Mouse (Mus musculus) MEL (cell line): ENCODE data around the gene Fchsd2. TPM values are rescaled to one million over a fixed set of nuclear protein-coding genes. Genes with fewer than 3 reads are reported as not detected.

Experiments
- DNase-seq: peaks from one replicate; pipeline ENCODE4 v3.0.0; 2011; ENCODE audit warnings: low read depth, low spot score
- H3K27ac ChIP-seq: 2 replicates; pipeline ENCODE4 v1.5.1; 2012; ENCODE audit warnings: low read depth, mild to moderate bottlenecking, control low read depth, low read length, moderate library complexity; ENCODE audit not compliant: control insufficient read depth
- H3K27me3 ChIP-seq, 2 experiments: fragments of 150-350 bp in 1 of 2; sonication (generic) in 1 of 2; 2 replicates each; pipeline ENCODE4 v1.6.1; 2012; ENCODE audit warnings: low read length in 2 of 2, mild to moderate bottlenecking in 2 of 2, improper control_type of control experiment in 1 of 2, moderate library complexity in 1 of 2; ENCODE audit not compliant: insufficient read depth in 2 of 2, control insufficient read depth in 1 of 2
- H3K36me3 ChIP-seq, 2 experiments: 2 replicates each; pipeline ENCODE4 v1.6.1; 2012 to 2014; ENCODE audit warnings: low read length in 2 of 2, improper control_type of control experiment in 1 of 2, inconsistent platforms in 1 of 2, mild to moderate bottlenecking in 1 of 2; ENCODE audit not compliant: insufficient read depth in 2 of 2, control insufficient read depth in 1 of 2
- H3K4me1 ChIP-seq, 2 experiments: fragments of 150-350 bp in 1 of 2; sonication (generic) in 1 of 2; 2 replicates each; pipeline ENCODE4 v1.6.1; 2012; ENCODE audit warnings: low read length in 2 of 2, improper control_type of control experiment in 1 of 2, mild to moderate bottlenecking in 1 of 2; ENCODE audit not compliant: insufficient read depth in 2 of 2, control insufficient read depth in 1 of 2
- H3K4me3 ChIP-seq, 2 experiments: fragments of 150-350 bp in 1 of 2; sonication (generic) in 1 of 2; 2 replicates each; pipeline ENCODE4 v1.5.1; 2012; ENCODE audit warnings: low read depth in 2 of 2, low read length in 2 of 2, mild to moderate bottlenecking in 2 of 2, moderate library complexity in 2 of 2, control low read depth in 1 of 2, improper control_type of control experiment in 1 of 2; ENCODE audit not compliant: control insufficient read depth in 1 of 2, insufficient read depth in 1 of 2
- H3K79me2 ChIP-seq: 2 replicates; pipeline ENCODE4 v1.6.1; 2012; ENCODE audit warnings: mild to moderate bottlenecking, low read length, moderate library complexity; ENCODE audit not compliant: control insufficient read depth, poor library complexity, insufficient read depth
- H3K9ac ChIP-seq: 2 replicates; pipeline ENCODE4 v1.6.1; 2012; ENCODE audit warnings: low read depth, mild to moderate bottlenecking, control low read depth, low read length, moderate library complexity; ENCODE audit not compliant: control insufficient read depth, poor library complexity, severe bottlenecking
- H3K9me3 ChIP-seq: fragments of 150-350 bp; sonication (generic); replicated peaks from 2 replicates; pipeline ENCODE4 v1.6.1; 2012; ENCODE audit warnings: mild to moderate bottlenecking, low read length, improper control_type of control experiment, moderate library complexity; ENCODE audit not compliant: insufficient read depth
- CHD2 ChIP-seq: IDR thresholded peaks from 2 replicates; pipeline ENCODE4 v1.6.1; 2011; ENCODE audit warnings: low read length, improper control_type of control experiment
- CTCF ChIP-seq, 3 experiments: IDR thresholded peaks in 2 of 3; conservative IDR thresholded peaks in 1 of 3; 2 replicates each; pipeline ENCODE4 v1.5.1; 2011 to 2012; ENCODE audit warnings: low read length in 3 of 3, low read depth in 2 of 3, mild to moderate bottlenecking in 2 of 3, improper control_type of control experiment in 1 of 3, inconsistent platforms in 1 of 3, mixed read lengths in 1 of 3, moderate library complexity in 1 of 3; ENCODE audit not compliant: control insufficient read depth in 1 of 3, insufficient read depth in 1 of 3, poor library complexity in 1 of 3, severe bottlenecking in 1 of 3
- E2F4 ChIP-seq: IDR thresholded peaks from 2 replicates; pipeline ENCODE4 v1.6.1; 2011; ENCODE audit warnings: low read depth, low read length, improper control_type of control experiment, borderline replicate concordance
- ELF1 ChIP-seq: IDR thresholded peaks from 2 replicates; pipeline ENCODE4 v1.6.1; 2014; ENCODE audit warnings: low read depth, mild to moderate bottlenecking, inconsistent platforms, low read length, improper control_type of control experiment, moderate library complexity
- EP300 ChIP-seq, 2 experiments: IDR thresholded peaks; 2 replicates each; pipeline ENCODE4 v1.6.1; 2011; ENCODE audit warnings: improper control_type of control experiment in 2 of 2, low read length in 2 of 2, low read depth in 1 of 2, mild to moderate bottlenecking in 1 of 2
- JUND ChIP-seq: IDR thresholded peaks from 2 replicates; pipeline ENCODE4 v1.6.1; 2011; ENCODE audit warnings: low read depth, mild to moderate bottlenecking, improper control_type of control experiment, low read length
- KAT2A ChIP-seq: conservative IDR thresholded peaks from 2 replicates; pipeline ENCODE4 v1.6.1; 2012; ENCODE audit warnings: low read depth, low read length, improper control_type of control experiment, inconsistent platforms
- MAFK ChIP-seq: IDR thresholded peaks from 2 replicates; pipeline ENCODE4 v1.6.1; 2011; ENCODE audit warnings: low read depth, mild to moderate bottlenecking, low read length, improper control_type of control experiment, borderline replicate concordance
- MYB ChIP-seq: IDR thresholded peaks from 2 replicates; pipeline ENCODE4 v1.6.1; 2011; ENCODE audit warnings: mild to moderate bottlenecking, low read depth, low read length, improper control_type of control experiment
- POLR2AphosphoS5 ChIP-seq: IDR thresholded peaks from 2 replicates; pipeline ENCODE4 v1.6.1; 2012; ENCODE audit warnings: low read depth, borderline replicate concordance, mild to moderate bottlenecking, inconsistent platforms, low read length, moderate library complexity, mixed read lengths
- RAD21 ChIP-seq: IDR thresholded peaks from 2 replicates; pipeline ENCODE4 v1.6.1; 2011; ENCODE audit warnings: mild to moderate bottlenecking, low read depth, low read length, improper control_type of control experiment
- SIN3A ChIP-seq: IDR thresholded peaks from 2 replicates; pipeline ENCODE4 v1.6.1; 2012; ENCODE audit warnings: low read length, improper control_type of control experiment, inconsistent platforms
- SMC3 ChIP-seq: IDR thresholded peaks from 2 replicates; pipeline ENCODE4 v1.6.1; 2011; ENCODE audit warnings: low read depth, low read length, improper control_type of control experiment
- TAL1 ChIP-seq: IDR thresholded peaks from 2 replicates; pipeline ENCODE4 v1.6.1; 2012; ENCODE audit warnings: mild to moderate bottlenecking, inconsistent platforms, low read length, moderate library complexity, mixed read lengths
- TBP ChIP-seq: IDR thresholded peaks from 2 replicates; pipeline ENCODE4 v1.8.0; 2011; ENCODE audit warnings: low read depth, low read length, improper control_type of control experiment
- USF2 ChIP-seq, 2 experiments: IDR thresholded peaks; 2 replicates each; pipeline ENCODE4 v1.6.1; 2011 to 2012; ENCODE audit warnings: improper control_type of control experiment in 2 of 2, low read length in 2 of 2, borderline replicate concordance in 1 of 2, inconsistent platforms in 1 of 2, low read depth in 1 of 2, mild to moderate bottlenecking in 1 of 2; ENCODE audit not compliant: insufficient read depth in 1 of 2
- ZC3H11A ChIP-seq: IDR thresholded peaks from 2 replicates; pipeline ENCODE4 v1.6.1; 2012; ENCODE audit warnings: low read depth, mild to moderate bottlenecking, inconsistent platforms, low read length, improper control_type of control experiment
- ZKSCAN1 ChIP-seq: IDR thresholded peaks from 2 replicates; pipeline ENCODE4 v1.6.1; 2012; ENCODE audit warnings: low read depth, mild to moderate bottlenecking, inconsistent platforms, low read length, improper control_type of control experiment, moderate library complexity
- polyA plus RNA-seq, 2 experiments: library from polyadenylated mRNA; stranded (reverse) in 1 of 2; unstranded in 1 of 2; fragments of >175 nt in 1 of 2; fragments of >200 nt in 1 of 2; gene quantifications; 2 replicates each; pipeline versions ENCODE4 v1.2.1 to v1.2.4; 2012; ENCODE audit warnings: low replicate concordance in 2 of 2, low read depth in 1 of 2; ENCODE audit not compliant: insufficient read length in 2 of 2, insufficient read depth in 1 of 2, missing spikeins in 1 of 2
- total RNA-seq: library from RNA; depleted of rRNA; stranded (reverse); fragments of 300-350 nt; gene quantifications from 2 replicates; pipeline ENCODE4 v1.2.3, GENCODE M21; 2012

Gene Fchsd2
- total and polyA plus RNA-seq, 3 experiments, result 3.9 to 6.3 TPM; not detected in 1

GRCm38 (mm10) chr7:101050724-101051550 is 41.7 kb upstream of the Fchsd2 start:
- H3K4me3 ChIP-seq, result no peak overlapping the region
- H3K79me2 ChIP-seq, result no peaks in the 10 kb centered on the region
- DNase-seq, result peak; percentile 51
- TF ChIP-seq SIN3A (no peak), CTCF (IDR thresholded peaks at IDR 0.05 in 2 of 3, conservative IDR thresholded peaks at IDR 0.05 in 1 of 3; ENCODE audit: control insufficient read depth in 1 of 3, insufficient read depth in 1 of 3, low read depth in 2 of 3, low read length in 3 of 3, poor library complexity in 1 of 3, severe bottlenecking in 1 of 3) (no peak), ELF1 (0 out of 2 replicates have a peak, but pooled peaks have one; percentile 10), KAT2A (no peak), ZC3H11A (no peak), ZKSCAN1 (peak; percentile 99), TAL1 (no peak), E2F4 (no peak), EP300 (IDR thresholded peaks at IDR 0.05; ENCODE audit: low read depth in 1 of 2, low read length in 2 of 2) (0 out of 4 replicates have a peak, but pooled peaks of 1 of the 2 experiments have one; percentile 6)
- H3K36me3 ChIP-seq, result peaks cover 0 to 3% of the 10 kb centered on the region in 2 experiments; a peak in 1 of 4 replicates
- H3K27ac ChIP-seq, result no peak overlapping the region
- H3K9me3 ChIP-seq, result no peaks in the 10 kb centered on the region
- H3K9ac ChIP-seq, result no peak overlapping the region
- peaks cover 0 to 6% of the 10 kb centered on the region in 2 experiments; a peak in 1 of 4 replicates for H3K4me1 ChIP-seq
- no peaks in the 10 kb centered on the region; a peak in 1 of 4 replicates for H3K27me3 ChIP-seq

GRCm38 (mm10) chr7:101051551-101052221 is 41.0 kb upstream of the Fchsd2 start:
- H3K4me3 ChIP-seq, result 0 out of 4 replicates have a peak overlapping the region, but pooled peaks of 1 of the 2 experiments have one; percentile 18
- H3K27ac ChIP-seq, result no peak overlapping the region
- H3K36me3 ChIP-seq, result peaks cover 0 to 3% of the 10 kb centered on the region in 2 experiments; a peak in 1 of 4 replicates
- peaks cover 0 to 6% of the 10 kb centered on the region in 2 experiments; a peak in 1 of 4 replicates for H3K4me1 ChIP-seq
- H3K27me3 ChIP-seq, result no peaks in the 10 kb centered on the region; a peak in 1 of 4 replicates
- DNase-seq, result peak; percentile 82
- H3K9ac ChIP-seq, result no peak overlapping the region
- H3K79me2 ChIP-seq, result no peaks in the 10 kb centered on the region
- no peak for TF ChIP-seq MAFK
- TF ChIP-seq MYB, result no peak
- TF ChIP-seq CHD2, result no peak
- peak; percentile 85 to 94 (median 88) for TF ChIP-seq CTCF (IDR thresholded peaks at IDR 0.05 in 2 of 3, conservative IDR thresholded peaks at IDR 0.05 in 1 of 3; ENCODE audit: control insufficient read depth in 1 of 3, insufficient read depth in 1 of 3, low read depth in 2 of 3, low read length in 3 of 3, poor library complexity in 1 of 3, severe bottlenecking in 1 of 3)
- TF ChIP-seq POLR2AphosphoS5, result no peak
- TF ChIP-seq TAL1, result no peak
- TF ChIP-seq ZC3H11A, result peak; percentile 92
- no peak for TF ChIP-seq JUND
- no peak for TF ChIP-seq USF2 (IDR thresholded peaks at IDR 0.05; ENCODE audit: borderline replicate concordance in 1 of 2, insufficient read depth in 1 of 2, low read depth in 1 of 2, low read length in 2 of 2)
- TF ChIP-seq SIN3A, result peak; percentile 45; the same call in 1 of the 2 replicates
- TF ChIP-seq TBP, result 0 out of 2 replicates have a peak, but pooled peaks have one; percentile 18
- peak; percentile 89 for TF ChIP-seq RAD21
- peak; percentile 22; the same call in 1 of the 2 replicates for TF ChIP-seq ZKSCAN1
- peak; percentile 98 for TF ChIP-seq SMC3
- H3K9me3 ChIP-seq, result no peaks in the 10 kb centered on the region
